Mouse (Mus musculus) forebrain, postnatal 0 days (tissue): ENCODE measurements at regions not wholly inside any gene's neighbourhood (a gene's known extent, or its start where the extent isn't known, plus 50 kb on each side); places are given as distances from the start of the nearest gene placed in this dataset.

Experiments used
- ATAC-seq: fragments of 200-750 bp; cut with Nextera tagmentation; 2 replicates; pipeline ENCODE4 v1.8.0; 2017; ENCODE audit warnings: mild to moderate bottlenecking, moderate library complexity
- DNase-seq: peaks from one replicate; pipeline ENCODE4 v3.0.0-alpha.2; 2015
- H3K27ac ChIP-seq: fragments of 300-500 bp; sonication (generic); 2 replicates; pipeline ENCODE4 v1.5.1; 2014; ENCODE audit warnings: low read depth, mild to moderate bottlenecking, antibody characterized with exemption, low read length, moderate library complexity, mixed read lengths
- H3K27me3 ChIP-seq: fragments of 300-500 bp; sonication (generic); 2 replicates; pipeline ENCODE4 v1.6.1; 2014; ENCODE audit warnings: mild to moderate bottlenecking, low read length, mixed read lengths; ENCODE audit not compliant: insufficient read depth
- H3K36me3 ChIP-seq: fragments of 300-500 bp; sonication (generic); 2 replicates; pipeline ENCODE4 v1.6.1; 2014; ENCODE audit warnings: mild to moderate bottlenecking, moderate library complexity; ENCODE audit not compliant: insufficient read depth
- H3K4me1 ChIP-seq: fragments of 300-500 bp; sonication (generic); 2 replicates; pipeline ENCODE4 v1.6.1; 2014; ENCODE audit warnings: antibody characterized with exemption; ENCODE audit not compliant: insufficient read depth
- H3K4me2 ChIP-seq: fragments of 300-500 bp; sonication (generic); 2 replicates; pipeline ENCODE4 v1.6.1; 2014; ENCODE audit warnings: low read depth, mild to moderate bottlenecking, moderate library complexity
- H3K4me3 ChIP-seq: fragments of 300-500 bp; sonication (generic); 2 replicates; pipeline ENCODE4 v1.5.1; 2014; ENCODE audit warnings: low read depth, low read length, mixed read lengths
- H3K9ac ChIP-seq: fragments of 300-500 bp; sonication (generic); 2 replicates; pipeline ENCODE4 v1.6.1; 2014; ENCODE audit warnings: mild to moderate bottlenecking
- H3K9me3 ChIP-seq: fragments of 300-500 bp; sonication (generic); 2 replicates; pipeline ENCODE4 v1.6.1; 2016; ENCODE audit warnings: low read length
- CTCF ChIP-seq: sonication (generic); IDR thresholded peaks from 2 replicates; pipeline ENCODE4 v1.5.1; 2016; ENCODE audit warnings: antibody characterized with exemption, control low read depth, low read depth
- WGBS: fragments of 180-500 bp; shearing (Covaris S2); extraction: QIAGEN DNeasy Blood & Tissue Kit; methylation state at CpG from one replicate; pipeline ENCODE4 v1.1.7; 2014; 5-methylcytosine and 5-hydroxymethylcytosine counted together

GRCm38 (mm10) chr7:121568064-121568463 is 139.0 kb downstream of the Usp31 start:
- H3K27ac ChIP-seq, result 0 out of 2 replicates have a peak overlapping the region, but pooled peaks have one; percentile 40

GRCm38 (mm10) chr7:121563526-121563925 is 143.5 kb downstream of the Usp31 start:
- H3K27me3 ChIP-seq, result no peaks in the 10 kb centered on the region
- ATAC-seq (peak; percentile 44; the same call in 1 of the 2 replicates), DNase-seq (peak; percentile 80)
- no peaks in the 10 kb centered on the region for H3K36me3 ChIP-seq
- H3K4me2 ChIP-seq, result no peak overlapping the region
- H3K4me3 ChIP-seq, result no peak overlapping the region
- no peak overlapping the region for H3K27ac ChIP-seq
- no peak overlapping the region for H3K9ac ChIP-seq
- TF ChIP-seq CTCF, result peak; percentile 83
- WGBS, result 28% methylated on average over 5 of the region's 5 CpGs
- no peaks in the 10 kb centered on the region; the same call in 1 of the 2 replicates for H3K4me1 ChIP-seq
- H3K9me3 ChIP-seq, result no peaks in the 10 kb centered on the region

More at GRCm38 (mm10) chr7:121568064-121568463, 139.0 kb downstream of the Usp31 start:
- Histone ChIP-seq H3K4me2 (no peak overlapping the region), H3K9me3 (no peaks in the 10 kb centered on the region), H3K4me1 (no peaks in the 10 kb centered on the region), H3K9ac (no peak overlapping the region), H3K4me3 (no peak overlapping the region), H3K27me3 (no peaks in the 10 kb centered on the region), H3K36me3 (no peaks in the 10 kb centered on the region)
- 42% methylated on average over 2 of the region's 2 CpGs for WGBS
- no peak for TF ChIP-seq CTCF
- peak; percentile 83 for ATAC-seq
- peak; percentile 56 for DNase-seq

GRCm38 (mm10) chr7:121555420-121555819 is 151.6 kb downstream of the Usp31 start:
- no peak for ATAC-seq
- no peak overlapping the region for H3K9ac ChIP-seq
- no peaks in the 10 kb centered on the region for H3K9me3 ChIP-seq
- TF ChIP-seq CTCF, result 0 out of 2 replicates have a peak, but pooled peaks have one; percentile 5
- 21% methylated on average over 4 of the region's 4 CpGs for WGBS
- no peaks in the 10 kb centered on the region; the same call in 1 of the 2 replicates for H3K4me1 ChIP-seq
- DNase-seq, result no peak
- no peak overlapping the region for H3K4me3 ChIP-seq
- no peaks in the 10 kb centered on the region for H3K36me3 ChIP-seq
- H3K27me3 ChIP-seq, result no peaks in the 10 kb centered on the region
- H3K4me2 ChIP-seq, result no peak overlapping the region
- H3K27ac ChIP-seq, result no peak overlapping the region
